Mouse (Mus musculus) midbrain, postnatal 0 days (tissue): ENCODE results near the gene Asap2. TPM values are rescaled to one million over a fixed set of nuclear protein-coding genes. Genes with fewer than 3 reads are reported as not detected.

Experiments used
- ATAC-seq: fragments of 200-750 bp; cut with Nextera tagmentation; 2 replicates; pipeline ENCODE4 v1.8.0; 2017; ENCODE audit warnings: moderate number of reproducible peaks, mild to moderate bottlenecking, moderate TSS enrichment, moderate library complexity; ENCODE audit not compliant: low FRiP score
- DNase-seq: peaks from one replicate; pipeline ENCODE4 v3.0.0-alpha.2; 2015; ENCODE audit warnings: low spot score
- H3K27ac ChIP-seq: fragments of 300-500 bp; sonication (generic); 2 replicates; pipeline ENCODE4 v1.5.1; 2014; ENCODE audit warnings: low read depth, mild to moderate bottlenecking, low read length, mixed read lengths
- H3K27me3 ChIP-seq: fragments of 300-500 bp; sonication (generic); 2 replicates; pipeline ENCODE4 v1.6.1; 2014; ENCODE audit warnings: low read length, control low read depth, mixed read lengths; ENCODE audit not compliant: insufficient read depth
- H3K36me3 ChIP-seq: fragments of 300-500 bp; sonication (generic); 2 replicates; pipeline ENCODE4 v1.6.1; 2014; ENCODE audit warnings: low read length, control low read depth, mixed read lengths; ENCODE audit not compliant: insufficient read depth
- H3K4me1 ChIP-seq: fragments of 300-500 bp; sonication (generic); 2 replicates; pipeline ENCODE4 v1.6.1; 2014; ENCODE audit warnings: mild to moderate bottlenecking, control low read depth, antibody characterized with exemption, low read length, mixed read lengths; ENCODE audit not compliant: insufficient read depth
- H3K4me2 ChIP-seq: fragments of 300-500 bp; sonication (generic); 2 replicates; pipeline ENCODE4 v1.6.1; 2014; ENCODE audit warnings: low read depth, mild to moderate bottlenecking, low read length, mixed read lengths; ENCODE audit not compliant: poor library complexity, severe bottlenecking
- H3K4me3 ChIP-seq: fragments of 300-500 bp; sonication (generic); 2 replicates; pipeline ENCODE4 v1.5.1; 2014; ENCODE audit warnings: low read depth, mild to moderate bottlenecking, low read length, moderate library complexity
- H3K9ac ChIP-seq: fragments of 300-500 bp; sonication (generic); replicated peaks from 2 replicates; pipeline ENCODE4 v1.6.1; 2014; ENCODE audit warnings: mild to moderate bottlenecking, low read length, moderate library complexity, mixed read lengths; ENCODE audit not compliant: poor library complexity, severe bottlenecking
- H3K9me3 ChIP-seq: fragments of 300-500 bp; sonication (generic); 2 replicates; pipeline ENCODE4 v1.6.1; 2016; ENCODE audit warnings: low read length, control low read depth
- CTCF ChIP-seq: IDR thresholded peaks from 2 replicates; pipeline ENCODE4 v1.5.1; 2016; ENCODE audit warnings: antibody characterized with exemption, mild to moderate bottlenecking
- whole genome bisulfite sequencing: fragments of 180-500 bp; shearing (Covaris S2); extraction: QIAGEN DNeasy Blood & Tissue Kit; methylation state at CpG from one replicate; pipeline ENCODE4 v1.1.7; 2014; 5-methylcytosine and 5-hydroxymethylcytosine counted together
- polyA plus RNA-seq: library from polyadenylated mRNA; unstranded; fragments of >200 nt; fragmentation: Nextera tagmentation; extraction: Ambion mirVana; gene quantifications from 2 replicates; pipeline ENCODE4 v1.2.1, GENCODE M21; 2015
- total RNA-seq: library from RNA; depleted of rRNA; stranded (reverse); fragments of >200 nt; gene quantifications from 2 replicates; pipeline ENCODE4 v1.2.3, GENCODE M21; 2014

Gene Asap2
- total and polyA plus RNA-seq, 2 experiments from 2014 or later = 14.7 to 21.3 TPM

DNA sequence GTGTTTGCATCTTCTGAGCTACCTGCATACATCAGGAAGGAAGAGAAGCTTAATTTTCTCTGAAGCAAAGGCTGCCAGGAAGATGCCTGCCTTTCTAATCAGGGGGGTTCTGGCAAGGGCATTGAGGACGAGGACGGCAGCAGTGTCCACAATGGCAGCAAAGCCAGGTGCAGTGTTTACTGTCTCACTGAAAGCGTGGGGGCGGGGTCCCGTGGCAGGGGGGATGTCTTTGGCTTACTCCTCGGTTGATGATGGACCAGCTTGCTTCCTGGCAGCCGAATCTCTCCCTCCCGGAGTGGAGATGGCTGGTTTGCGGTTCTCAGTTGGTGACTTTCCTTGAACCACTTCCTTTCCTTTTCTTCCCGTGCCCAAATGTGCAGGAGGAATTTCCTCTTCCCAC is 142.3 kb downstream of the Asap2 start:
- H3K4me2 ChIP-seq = no peak overlapping the region
- peaks cover 22% of the 10 kb centered on the region; the same call in 1 of the 2 replicates for H3K4me1 ChIP-seq
- H3K9me3 ChIP-seq = no peaks in the 10 kb centered on the region
- no peak overlapping the region for H3K4me3 ChIP-seq
- no peaks in the 10 kb centered on the region for H3K27me3 ChIP-seq
- 0 out of 2 replicates have a peak overlapping the region, but pooled peaks have one; percentile 33 for H3K9ac ChIP-seq
- DNase-seq (peak; percentile 19), ATAC-seq (no peak)
- TF ChIP-seq CTCF = no peak
- WGBS = 37% methylated on average over 10 of the region's 10 CpGs
- H3K36me3 ChIP-seq = no peaks in the 10 kb centered on the region
- H3K27ac ChIP-seq = peak overlapping the region; percentile 63

DNA sequence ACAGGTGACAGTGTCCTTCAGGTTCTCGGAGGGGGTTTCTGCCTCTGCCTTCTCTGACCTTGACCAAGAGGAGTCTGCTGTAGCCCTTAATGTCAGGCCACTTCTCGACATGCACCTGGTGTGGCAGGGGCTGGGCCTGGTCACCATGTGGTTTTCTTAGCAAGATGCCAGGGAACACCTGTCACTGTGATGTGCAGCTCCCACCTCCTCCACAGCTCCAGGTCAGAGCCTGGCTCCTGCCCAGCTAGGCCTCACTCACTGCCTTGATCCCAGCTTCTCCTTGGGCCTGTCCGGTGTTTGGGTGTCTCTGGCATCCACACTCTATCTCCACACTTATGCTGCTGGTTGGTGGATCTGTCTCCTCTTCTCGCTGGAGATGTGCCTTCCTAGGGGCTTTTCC is 142.8 kb downstream of the Asap2 start:
- Histone ChIP-seq H3K4me2 (no peak overlapping the region), H3K9ac (no peak overlapping the region), H3K27ac (peak overlapping the region; percentile 63), H3K4me3 (no peak overlapping the region), H3K4me1 (peaks cover 22% of the 10 kb centered on the region; the same call in 1 of the 2 replicates), H3K27me3 (no peaks in the 10 kb centered on the region), H3K36me3 (no peaks in the 10 kb centered on the region), H3K9me3 (no peaks in the 10 kb centered on the region)
- DNase-seq (no peak), ATAC-seq (no peak)
- WGBS = 82% methylated on average over 4 of the region's 4 CpGs
- no peak for TF ChIP-seq CTCF

DNA sequence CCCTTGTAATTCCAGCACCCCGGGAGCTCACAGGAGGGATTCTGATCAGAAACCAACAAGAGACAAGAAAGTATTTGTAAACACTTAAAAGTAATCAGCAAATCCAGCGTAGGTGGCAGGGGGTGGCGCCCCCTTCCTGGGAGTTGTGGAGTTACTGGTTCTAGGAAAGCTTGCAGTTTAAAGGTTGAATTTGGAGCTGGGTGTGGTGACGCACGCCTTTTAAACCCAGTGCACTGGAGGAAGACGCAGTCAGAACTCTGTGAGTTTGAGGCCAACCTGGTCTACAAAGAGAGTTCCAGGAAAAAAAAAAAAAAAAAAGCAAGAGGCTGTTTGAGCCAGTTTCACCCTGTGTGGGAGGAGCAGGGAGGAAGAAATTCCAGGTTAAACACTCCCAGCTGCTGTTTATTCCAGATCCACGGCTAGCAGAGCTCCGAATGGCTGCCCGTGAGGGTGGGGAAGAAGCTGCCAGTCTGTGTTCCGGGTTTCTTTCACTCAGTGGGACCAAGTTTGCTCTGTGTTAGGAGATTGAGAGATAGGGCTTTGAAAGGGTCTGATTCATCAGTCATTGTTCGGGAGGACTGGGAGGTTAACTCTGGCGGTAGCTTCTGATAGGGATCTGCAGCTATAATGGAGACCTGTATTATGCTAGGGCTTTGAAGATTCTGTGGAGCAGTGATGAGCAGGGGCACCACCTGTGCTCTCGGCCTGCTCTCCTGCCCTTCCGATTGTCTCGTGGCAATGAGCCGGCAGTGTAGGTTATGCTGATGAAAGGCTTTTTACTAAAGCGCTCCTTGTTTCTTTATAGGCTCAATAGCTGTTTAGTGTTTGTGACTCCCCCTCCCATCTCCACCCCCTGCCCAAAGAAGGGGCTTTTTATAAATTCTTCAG is 144.0 kb downstream of the Asap2 start:
- H3K9me3 ChIP-seq = no peaks in the 10 kb centered on the region
- peaks cover 22% of the 10 kb centered on the region; the same call in 1 of the 2 replicates for H3K4me1 ChIP-seq
- H3K27ac ChIP-seq = no peak overlapping the region
- no peaks in the 10 kb centered on the region for H3K27me3 ChIP-seq
- H3K9ac ChIP-seq = no peak overlapping the region
- no peak overlapping the region for H3K4me3 ChIP-seq
- TF ChIP-seq CTCF = peak; percentile 56
- WGBS = 58% methylated on average over 17 of the region's 17 CpGs
- no peak for DNase-seq
- no peak overlapping the region for H3K4me2 ChIP-seq
- H3K36me3 ChIP-seq = no peaks in the 10 kb centered on the region
- ATAC-seq = no peak

DNA sequence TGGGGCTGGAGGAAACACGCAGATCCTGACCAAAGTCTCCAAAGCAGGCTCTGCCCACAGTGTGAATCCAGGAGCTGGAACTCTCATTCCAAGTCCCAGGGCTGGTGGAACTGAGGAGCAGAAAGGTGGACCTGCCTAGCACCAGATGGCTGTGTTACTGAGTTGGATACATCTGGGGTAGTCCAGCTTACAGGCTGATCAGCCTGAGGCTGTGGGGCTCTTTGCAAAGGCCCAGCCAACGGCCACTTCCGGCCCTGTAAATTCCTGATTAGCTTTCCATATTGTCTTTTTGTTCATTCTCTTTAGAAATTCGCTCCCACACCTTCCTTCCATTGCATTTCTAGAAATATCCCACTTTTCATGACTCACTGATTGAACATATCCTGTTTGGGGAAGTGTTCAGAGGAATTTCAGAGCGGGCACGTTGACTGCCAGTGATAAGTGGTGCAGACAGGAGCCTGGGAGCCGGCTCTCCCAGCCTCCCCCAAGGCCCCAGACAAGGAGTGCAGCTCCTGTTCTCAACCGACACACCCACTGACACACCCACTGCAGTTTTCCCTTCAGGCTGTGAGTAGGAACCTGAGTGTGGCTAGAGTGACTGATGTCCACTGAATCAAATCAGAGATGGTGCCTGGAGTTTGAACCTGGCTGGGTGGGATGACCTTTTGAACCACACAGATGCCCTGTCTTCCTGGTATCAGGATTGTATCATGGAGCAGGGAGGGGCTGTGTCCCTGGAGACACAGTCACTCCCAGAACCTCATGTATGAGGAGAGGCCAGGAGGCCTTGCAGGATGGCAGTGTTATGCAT is 145.6 kb downstream of the Asap2 start:
- Histone ChIP-seq H3K9me3 (no peaks in the 10 kb centered on the region), H3K27ac (0 out of 2 replicates have a peak overlapping the region, but pooled peaks have one; percentile 7), H3K4me2 (no peak overlapping the region), H3K4me1 (peaks cover 22% of the 10 kb centered on the region; the same call in 1 of the 2 replicates), H3K36me3 (no peaks in the 10 kb centered on the region), H3K4me3 (no peak overlapping the region), H3K27me3 (no peaks in the 10 kb centered on the region), H3K9ac (no peak overlapping the region)
- 77% methylated on average over 8 of the region's 8 CpGs for WGBS
- no peak for TF ChIP-seq CTCF
- ATAC-seq = no peak
- DNase-seq = no peak

DNA sequence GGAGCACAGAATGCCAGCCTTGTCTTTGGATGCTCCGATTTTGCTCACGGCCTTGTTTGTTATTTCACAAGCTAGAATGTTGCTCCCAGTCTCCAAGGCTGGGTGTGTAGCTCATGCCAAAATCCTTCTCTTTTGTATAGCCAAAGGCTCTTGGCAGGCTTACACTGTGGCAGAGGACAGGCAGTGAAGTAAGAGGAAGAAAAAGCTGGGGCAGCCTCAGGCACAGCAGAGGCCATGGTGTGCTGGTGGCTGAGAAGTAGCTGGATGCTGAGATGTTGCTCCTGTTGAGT is 146.1 kb downstream of the Asap2 start:
- WGBS = 73% methylated on average over 2 of the region's 2 CpGs
- Histone ChIP-seq H3K36me3 (no peaks in the 10 kb centered on the region), H3K9me3 (no peaks in the 10 kb centered on the region), H3K27me3 (no peaks in the 10 kb centered on the region), H3K4me1 (peaks cover 20% of the 10 kb centered on the region; the same call in 1 of the 2 replicates), H3K9ac (no peak overlapping the region), H3K4me3 (no peak overlapping the region), H3K4me2 (no peak overlapping the region), H3K27ac (0 out of 2 replicates have a peak overlapping the region, but pooled peaks have one; percentile 7)
- no peak for TF ChIP-seq CTCF
- DNase-seq (peak; percentile 82), ATAC-seq (peak; percentile 58)
